Mouse (Mus musculus): ENCODE measurements around the gene Trub1. TPM values are rescaled to one million over a fixed set of nuclear protein-coding genes. Genes with fewer than 3 reads are reported as not detected.

Trub1 gene
- polyA plus RNA-seq, 1 experiment from 2014 or later, result 7.1 TPM

- no peak for TF ChIP-seq CTCF (IDR thresholded peaks at IDR 0.05; ENCODE audit: low read depth)
- WGBS, result 78% methylated on average over 7 of the region's 7 CpGs
- Histone ChIP-seq H3K9ac (ENCODE audit: low read depth, low read length) (no peak overlapping the region), H3K4me2 (replicated peaks; ENCODE audit: low read depth) (no peak overlapping the region), H3K9me3 (ENCODE audit: control insufficient read depth) (no peaks in the 10 kb centered on the region), H3K36me3 (ENCODE audit: control insufficient read depth, insufficient read depth) (0 out of 2 replicates have a peak, but pooled peaks cover 5% of the 10 kb centered on the region), H3K4me1 (replicated peaks; ENCODE audit: control insufficient read depth, insufficient read depth, low read length) (no peaks in the 10 kb centered on the region), H3K27ac (ENCODE audit: low read depth, low read length) (no peak overlapping the region), H3K4me3 (ENCODE audit: low read depth, low read length) (no peak overlapping the region), H3K27me3 (replicated peaks; ENCODE audit: control insufficient read depth, insufficient read depth, low read length) (no peaks in the 10 kb centered on the region)
- no peak for ATAC-seq
These were observed 13.0 kb downstream of the Trub1 start for GRCm38 (mm10) chr19:57465742-57466141.

DNA sequence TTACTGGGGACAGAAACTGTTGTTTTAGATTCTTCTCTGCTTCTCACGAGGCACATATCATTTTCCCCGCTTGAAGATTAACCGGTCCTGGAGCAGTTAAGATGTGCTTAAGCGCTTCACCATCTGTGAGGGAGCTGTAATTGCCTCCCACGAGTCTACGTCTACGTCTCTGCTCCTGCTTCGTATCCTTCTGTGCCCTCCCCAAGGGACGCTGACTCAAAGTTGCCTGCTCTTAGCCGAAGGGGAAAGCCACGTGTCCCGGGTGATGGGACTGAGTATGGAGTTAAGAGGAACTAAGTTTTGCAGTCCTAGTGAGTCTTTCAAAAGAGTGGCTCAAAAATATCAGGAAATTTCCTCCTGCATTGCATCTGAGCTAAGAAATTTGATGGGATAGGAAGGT lies 18.3 kb downstream of the Trub1 start:
- ATAC-seq, result no peak
- no peaks in the 10 kb centered on the region for H3K27me3 ChIP-seq (replicated peaks; ENCODE audit: control insufficient read depth, insufficient read depth, low read length)
- WGBS, result 83% methylated on average over 12 of the region's 12 CpGs
- no peak overlapping the region for H3K4me2 ChIP-seq (replicated peaks; ENCODE audit: low read depth)
- no peak overlapping the region for H3K9ac ChIP-seq (ENCODE audit: low read depth, low read length)
- no peak for TF ChIP-seq CTCF (IDR thresholded peaks at IDR 0.05; ENCODE audit: low read depth)
- H3K27ac ChIP-seq (ENCODE audit: low read depth, low read length), result no peak overlapping the region
- H3K4me1 ChIP-seq (replicated peaks; ENCODE audit: control insufficient read depth, insufficient read depth, low read length), result no peaks in the 10 kb centered on the region
- H3K36me3 ChIP-seq (ENCODE audit: control insufficient read depth, insufficient read depth), result peaks cover 8% of the 10 kb centered on the region; the same call in 1 of the 2 replicates
- no peak overlapping the region for H3K4me3 ChIP-seq (ENCODE audit: low read depth, low read length)
- no peaks in the 10 kb centered on the region for H3K9me3 ChIP-seq (ENCODE audit: control insufficient read depth)

DNA sequence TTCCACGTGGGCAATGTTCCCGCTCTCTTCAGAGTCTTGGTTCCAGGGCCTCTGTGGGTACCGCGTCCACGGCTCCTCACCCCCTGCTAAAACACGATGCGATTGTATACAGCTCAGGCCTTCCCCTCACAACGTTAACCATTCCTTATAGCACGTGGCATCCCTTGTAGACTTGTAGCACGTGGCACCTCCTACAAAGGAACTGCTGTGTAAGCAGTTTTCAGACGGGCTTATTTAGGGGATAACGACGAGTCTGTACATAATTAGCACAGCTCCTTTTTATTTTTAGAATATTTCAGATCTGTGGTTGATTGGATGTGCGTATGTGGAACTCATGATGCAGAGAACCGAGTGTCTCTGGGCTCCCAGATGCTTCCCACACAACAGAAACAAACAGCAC lies 19.5 kb downstream of the Trub1 start:
- WGBS, result 91% methylated on average over 15 of the region's 15 CpGs
- Histone ChIP-seq H3K9me3 (ENCODE audit: control insufficient read depth) (no peaks in the 10 kb centered on the region), H3K27ac (ENCODE audit: low read depth, low read length) (no peak overlapping the region), H3K4me3 (ENCODE audit: low read depth, low read length) (no peak overlapping the region), H3K27me3 (replicated peaks; ENCODE audit: control insufficient read depth, insufficient read depth, low read length) (no peaks in the 10 kb centered on the region), H3K9ac (ENCODE audit: low read depth, low read length) (no peak overlapping the region), H3K4me2 (replicated peaks; ENCODE audit: low read depth) (no peak overlapping the region), H3K4me1 (replicated peaks; ENCODE audit: control insufficient read depth, insufficient read depth, low read length) (no peaks in the 10 kb centered on the region), H3K36me3 (ENCODE audit: control insufficient read depth, insufficient read depth) (peaks cover 8% of the 10 kb centered on the region; the same call in 1 of the 2 replicates)
- ATAC-seq, result no peak
- TF ChIP-seq CTCF (IDR thresholded peaks at IDR 0.05; ENCODE audit: low read depth), result no peak

DNA sequence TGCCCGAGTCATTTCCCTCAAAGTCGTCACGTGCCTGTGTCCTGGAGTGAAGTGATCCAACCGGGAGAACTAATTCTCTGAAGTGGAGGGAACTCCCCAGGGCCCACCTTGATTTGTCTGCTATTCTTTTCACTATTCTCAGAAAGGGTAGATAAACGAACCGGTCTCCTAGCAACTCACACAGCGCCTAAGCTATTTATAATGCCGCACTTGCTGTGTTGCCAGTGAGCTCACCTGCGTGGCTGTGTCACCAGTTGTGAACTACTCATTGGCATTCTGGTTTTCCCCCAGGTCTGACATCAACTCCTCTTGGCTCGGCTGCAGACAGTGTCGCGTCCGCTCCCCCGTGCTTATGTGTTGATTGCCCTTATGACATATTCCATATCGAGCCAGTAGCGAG lies 20.6 kb downstream of the Trub1 start:
- 46% methylated on average over 16 of the region's 16 CpGs for WGBS
- no peaks in the 10 kb centered on the region for H3K4me1 ChIP-seq (replicated peaks; ENCODE audit: control insufficient read depth, insufficient read depth, low read length)
- no peak for ATAC-seq
- H3K9me3 ChIP-seq (ENCODE audit: control insufficient read depth), result no peaks in the 10 kb centered on the region
- H3K9ac ChIP-seq (ENCODE audit: low read depth, low read length), result no peak overlapping the region
- peaks cover 8% of the 10 kb centered on the region; the same call in 1 of the 2 replicates for H3K36me3 ChIP-seq (ENCODE audit: control insufficient read depth, insufficient read depth)
- no peak overlapping the region for H3K4me2 ChIP-seq (replicated peaks; ENCODE audit: low read depth)
- no peaks in the 10 kb centered on the region for H3K27me3 ChIP-seq (replicated peaks; ENCODE audit: control insufficient read depth, insufficient read depth, low read length)
- TF ChIP-seq CTCF (IDR thresholded peaks at IDR 0.05; ENCODE audit: low read depth), result no peak
- H3K27ac ChIP-seq (ENCODE audit: low read depth, low read length), result no peak overlapping the region
- no peak overlapping the region for H3K4me3 ChIP-seq (ENCODE audit: low read depth, low read length)

GRCm38 (mm10) chr19:57475298-57475697 lies 22.6 kb downstream of the Trub1 start:
- no peaks in the 10 kb centered on the region for H3K27me3 ChIP-seq (replicated peaks; ENCODE audit: control insufficient read depth, insufficient read depth, low read length)
- no peak overlapping the region for H3K27ac ChIP-seq (ENCODE audit: low read depth, low read length)
- no peak overlapping the region for H3K4me3 ChIP-seq (ENCODE audit: low read depth, low read length)
- no peaks in the 10 kb centered on the region for H3K4me1 ChIP-seq (replicated peaks; ENCODE audit: control insufficient read depth, insufficient read depth, low read length)
- H3K9me3 ChIP-seq (ENCODE audit: control insufficient read depth), result no peaks in the 10 kb centered on the region
- WGBS, result 51% methylated on average over 4 of the region's 4 CpGs
- no peak for ATAC-seq
- no peak for TF ChIP-seq CTCF (IDR thresholded peaks at IDR 0.05; ENCODE audit: low read depth)
- no peak overlapping the region for H3K4me2 ChIP-seq (replicated peaks; ENCODE audit: low read depth)
- no peak overlapping the region for H3K9ac ChIP-seq (ENCODE audit: low read depth, low read length)
- peaks cover 8% of the 10 kb centered on the region; the same call in 1 of the 2 replicates for H3K36me3 ChIP-seq (ENCODE audit: control insufficient read depth, insufficient read depth)

DNA sequence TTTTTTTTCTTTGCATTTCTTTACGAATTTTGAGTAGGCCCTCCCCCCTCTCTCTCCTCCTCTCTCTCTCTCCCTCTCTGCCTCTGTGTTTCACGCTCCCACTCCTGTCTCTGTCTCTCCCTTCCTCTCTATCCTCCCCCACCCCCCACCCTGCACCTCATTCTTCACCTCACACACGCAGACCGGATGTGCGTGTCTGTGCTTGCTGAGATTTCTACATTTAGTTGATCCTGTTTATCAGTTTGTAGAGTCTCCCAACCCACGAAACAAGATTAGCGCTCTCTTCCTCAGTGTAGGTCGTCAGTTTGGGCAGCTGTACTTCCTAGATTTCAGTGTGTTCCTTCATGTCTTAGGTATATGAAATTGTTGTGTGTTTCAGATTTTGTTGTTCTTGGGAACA lies 24.6 kb downstream of the Trub1 start:
- Histone ChIP-seq H3K4me3 (ENCODE audit: low read depth, low read length) (no peak overlapping the region), H3K36me3 (ENCODE audit: control insufficient read depth, insufficient read depth) (peaks cover 8% of the 10 kb centered on the region; the same call in 1 of the 2 replicates), H3K27ac (ENCODE audit: low read depth, low read length) (no peak overlapping the region), H3K9me3 (ENCODE audit: control insufficient read depth) (no peaks in the 10 kb centered on the region), H3K4me1 (replicated peaks; ENCODE audit: control insufficient read depth, insufficient read depth, low read length) (no peaks in the 10 kb centered on the region), H3K4me2 (replicated peaks; ENCODE audit: low read depth) (no peak overlapping the region), H3K27me3 (replicated peaks; ENCODE audit: control insufficient read depth, insufficient read depth, low read length) (no peaks in the 10 kb centered on the region), H3K9ac (ENCODE audit: low read depth, low read length) (no peak overlapping the region)
- WGBS, result 64% methylated on average over 8 of the region's 8 CpGs
- no peak for ATAC-seq
- TF ChIP-seq CTCF (IDR thresholded peaks at IDR 0.05; ENCODE audit: low read depth), result no peak

DNA sequence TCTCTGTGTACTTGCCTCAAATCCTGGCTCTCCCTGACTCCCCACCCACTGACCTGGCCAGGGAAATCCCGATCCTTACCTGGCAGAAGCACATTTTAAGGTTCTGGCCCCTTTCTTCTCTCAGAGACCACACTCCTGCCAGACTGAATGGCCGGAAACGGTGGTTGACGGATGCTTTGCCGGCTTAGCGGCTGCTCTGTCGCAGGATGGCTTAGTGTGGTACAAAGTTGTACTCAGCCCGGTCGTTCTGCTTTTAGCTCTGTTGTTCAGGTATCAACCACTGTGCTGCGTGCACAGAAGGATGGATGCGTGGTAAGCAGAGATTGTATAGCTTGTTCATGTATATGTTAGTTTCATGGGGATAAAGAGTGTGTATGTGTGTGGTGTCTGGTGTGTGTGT lies 25.3 kb downstream of the Trub1 start:
- Histone ChIP-seq H3K4me2 (replicated peaks; ENCODE audit: low read depth) (no peak overlapping the region), H3K27ac (ENCODE audit: low read depth, low read length) (no peak overlapping the region), H3K27me3 (replicated peaks; ENCODE audit: control insufficient read depth, insufficient read depth, low read length) (no peaks in the 10 kb centered on the region), H3K4me1 (replicated peaks; ENCODE audit: control insufficient read depth, insufficient read depth, low read length) (no peaks in the 10 kb centered on the region), H3K36me3 (ENCODE audit: control insufficient read depth, insufficient read depth) (0 out of 2 replicates have a peak, but pooled peaks cover 3% of the 10 kb centered on the region), H3K9me3 (ENCODE audit: control insufficient read depth) (no peaks in the 10 kb centered on the region), H3K9ac (ENCODE audit: low read depth, low read length) (no peak overlapping the region), H3K4me3 (ENCODE audit: low read depth, low read length) (no peak overlapping the region)
- no peak for TF ChIP-seq CTCF (IDR thresholded peaks at IDR 0.05; ENCODE audit: low read depth)
- ATAC-seq, result no peak
- 67% methylated on average over 11 of the region's 11 CpGs for WGBS
